Mouse (Mus musculus): ENCODE measurements around the gene Rbbp4. TPM values are rescaled to one million over a fixed set of nuclear protein-coding genes. Genes with fewer than 3 reads are reported as not detected.

Rbbp4 gene
- polyA plus RNA-seq, 1 experiment from 2014 or later = 167 TPM

DNA sequence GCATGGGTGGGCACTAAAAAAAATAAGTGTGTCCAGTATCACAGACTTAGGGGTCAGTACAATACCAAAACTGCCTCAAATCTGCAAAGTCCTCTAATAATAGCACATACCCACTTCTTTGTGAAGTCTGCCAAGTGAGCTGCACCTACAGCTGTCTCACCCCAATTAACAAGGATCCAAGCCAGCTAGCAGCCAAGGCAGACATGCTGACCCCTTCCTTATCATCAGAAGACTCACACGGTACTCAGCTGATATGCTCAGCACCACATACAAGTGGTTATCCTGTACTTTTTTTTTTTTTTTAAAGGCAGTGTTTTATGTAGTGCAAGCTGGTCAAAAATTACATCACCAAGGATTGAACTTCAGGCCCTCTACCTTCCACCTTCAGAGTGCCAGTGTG is 30.9 kb downstream of the Rbbp4 start:
- ATAC-seq (peak; percentile 35; the same call in 1 of the 2 replicates), DNase-seq (no peak)
- H3K9ac ChIP-seq (replicated peaks) = no peak overlapping the region
- no peaks in the 10 kb centered on the region for H3K9me3 ChIP-seq (ENCODE audit: low read length)
- no peaks in the 10 kb centered on the region for H3K27me3 ChIP-seq (ENCODE audit: insufficient read depth, low read length)
- no peak overlapping the region for H3K4me3 ChIP-seq (ENCODE audit: low read depth, low read length)
- no peak for TF ChIP-seq CTCF (IDR thresholded peaks at IDR 0.05; ENCODE audit: low read depth)
- TF ChIP-seq EP300 (IDR thresholded peaks at IDR 0.05; ENCODE audit: low read depth) = no peak
- WGBS (ENCODE audit: insufficient replicate concordance) = 27% methylated on average over 1 of the region's 1 CpGs
- H3K4me2 ChIP-seq (ENCODE audit: low read depth, low read length) = no peak overlapping the region
- H3K27ac ChIP-seq (ENCODE audit: low read depth) = no peak overlapping the region
- H3K4me1 ChIP-seq (ENCODE audit: insufficient read depth) = no peaks in the 10 kb centered on the region
- H3K36me3 ChIP-seq (replicated peaks; ENCODE audit: insufficient read depth, low read length) = peaks cover 22% of the 10 kb centered on the region

DNA sequence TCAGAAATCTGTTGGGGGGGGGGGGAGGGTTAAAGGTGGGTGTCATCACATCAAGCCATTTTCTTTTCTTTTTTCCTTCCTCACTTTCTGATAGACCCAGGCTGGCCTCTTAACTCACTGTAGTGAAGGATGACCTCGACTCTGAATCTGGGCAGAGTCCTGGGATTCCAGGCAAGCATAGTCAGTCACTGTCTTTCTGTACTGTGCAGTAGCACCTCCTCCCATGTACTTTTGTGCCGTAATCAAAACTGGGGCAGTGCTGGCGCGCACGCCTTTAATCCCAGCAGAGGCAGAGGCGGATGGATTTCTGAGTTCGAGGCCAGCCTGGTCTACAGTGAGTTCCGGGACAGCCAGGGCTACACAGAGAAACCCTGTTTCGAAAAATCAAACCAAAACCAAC is 31.4 kb downstream of the Rbbp4 start:
- Histone ChIP-seq H3K27me3 (ENCODE audit: insufficient read depth, low read length) (no peaks in the 10 kb centered on the region), H3K9ac (replicated peaks) (no peak overlapping the region), H3K4me1 (ENCODE audit: insufficient read depth) (no peaks in the 10 kb centered on the region), H3K4me2 (ENCODE audit: low read depth, low read length) (no peak overlapping the region), H3K9me3 (ENCODE audit: low read length) (no peaks in the 10 kb centered on the region), H3K36me3 (replicated peaks; ENCODE audit: insufficient read depth, low read length) (peaks cover 20% of the 10 kb centered on the region), H3K27ac (ENCODE audit: low read depth) (no peak overlapping the region), H3K4me3 (ENCODE audit: low read depth, low read length) (no peak overlapping the region)
- TF ChIP-seq EP300 (IDR thresholded peaks at IDR 0.05; ENCODE audit: low read depth) = no peak
- no peak for TF ChIP-seq CTCF (IDR thresholded peaks at IDR 0.05; ENCODE audit: low read depth)
- ATAC-seq (no peak), DNase-seq (no peak)
- WGBS (ENCODE audit: insufficient replicate concordance) = 86% methylated on average over 9 of the region's 9 CpGs

DNA sequence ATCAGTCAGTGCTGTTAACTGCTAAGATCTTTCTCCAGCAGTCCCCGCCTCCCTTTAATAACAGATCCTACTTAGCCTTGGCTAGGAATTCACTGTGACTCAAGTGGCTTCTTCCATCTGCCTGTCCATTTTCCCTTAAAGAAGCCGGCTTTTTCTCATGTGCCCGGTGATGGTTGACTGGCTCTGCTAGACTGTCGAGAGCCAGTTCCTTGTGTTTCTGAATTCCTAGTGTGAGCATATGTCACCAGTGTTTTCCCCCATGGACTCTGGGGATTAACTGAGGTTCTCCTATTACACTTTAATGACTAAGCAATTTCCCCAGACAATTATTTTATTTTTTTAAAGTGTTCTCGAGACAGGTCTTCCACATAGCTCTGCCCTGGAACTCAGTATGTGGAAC is 31.8 kb downstream of the Rbbp4 start:
- H3K9me3 ChIP-seq (ENCODE audit: low read length) = no peaks in the 10 kb centered on the region
- H3K9ac ChIP-seq (replicated peaks) = no peak overlapping the region
- no peak overlapping the region for H3K27ac ChIP-seq (ENCODE audit: low read depth)
- TF ChIP-seq EP300 (IDR thresholded peaks at IDR 0.05; ENCODE audit: low read depth) (no peak), CTCF (IDR thresholded peaks at IDR 0.05; ENCODE audit: low read depth) (no peak)
- ATAC-seq (no peak), DNase-seq (no peak)
- H3K4me1 ChIP-seq (ENCODE audit: insufficient read depth) = no peaks in the 10 kb centered on the region
- H3K4me3 ChIP-seq (ENCODE audit: low read depth, low read length) = no peak overlapping the region
- 83% methylated on average over 5 of the region's 5 CpGs for WGBS (ENCODE audit: insufficient replicate concordance)
- peaks cover 17% of the 10 kb centered on the region for H3K36me3 ChIP-seq (replicated peaks; ENCODE audit: insufficient read depth, low read length)
- no peak overlapping the region for H3K4me2 ChIP-seq (ENCODE audit: low read depth, low read length)
- no peaks in the 10 kb centered on the region for H3K27me3 ChIP-seq (ENCODE audit: insufficient read depth, low read length)

- Histone ChIP-seq H3K27ac (ENCODE audit: low read depth) (no peak overlapping the region), H3K4me3 (ENCODE audit: low read depth, low read length) (no peak overlapping the region), H3K27me3 (ENCODE audit: insufficient read depth, low read length) (no peaks in the 10 kb centered on the region), H3K4me2 (ENCODE audit: low read depth, low read length) (no peak overlapping the region), H3K36me3 (replicated peaks; ENCODE audit: insufficient read depth, low read length) (no peaks in the 10 kb centered on the region), H3K9ac (replicated peaks) (no peak overlapping the region), H3K4me1 (ENCODE audit: insufficient read depth) (peaks cover 5% of the 10 kb centered on the region; the same call in 1 of the 2 replicates), H3K9me3 (ENCODE audit: low read length) (no peaks in the 10 kb centered on the region)
- DNase-seq = no peak
- WGBS (ENCODE audit: insufficient replicate concordance) = 72% methylated on average over 10 of the region's 10 CpGs
- TF ChIP-seq CTCF (IDR thresholded peaks at IDR 0.05; ENCODE audit: low read depth) (no peak), EP300 (IDR thresholded peaks at IDR 0.05; ENCODE audit: low read depth) (no peak)
- ATAC-seq = no peak
Measured at GRCm38 (mm10) chr4:129299121-129299520, 36.0 kb downstream of the Rbbp4 start.

DNA sequence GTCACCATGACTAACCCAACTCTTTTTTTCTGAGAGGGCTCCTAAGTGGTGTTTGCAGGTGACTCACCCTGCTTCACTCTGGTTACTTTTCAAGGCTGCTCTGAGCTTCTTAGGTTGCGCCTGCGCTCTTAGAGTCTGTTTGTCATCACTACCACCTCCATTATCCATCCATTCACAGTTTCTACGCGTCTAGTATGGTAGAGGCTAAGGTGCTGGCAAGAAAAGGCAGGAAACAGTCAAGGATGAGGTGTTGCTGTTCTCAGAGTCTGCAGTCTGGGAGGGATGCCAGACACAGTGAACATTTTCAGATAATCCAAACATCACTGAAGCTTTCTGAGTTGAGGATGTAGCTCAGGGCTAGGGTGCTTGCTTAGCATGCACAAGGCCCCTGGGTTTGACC is 37.4 kb downstream of the Rbbp4 start:
- WGBS (ENCODE audit: insufficient replicate concordance) = 80% methylated on average over 4 of the region's 4 CpGs
- Histone ChIP-seq H3K9me3 (ENCODE audit: low read length) (no peaks in the 10 kb centered on the region), H3K9ac (replicated peaks) (no peak overlapping the region), H3K4me2 (ENCODE audit: low read depth, low read length) (no peak overlapping the region), H3K4me1 (ENCODE audit: insufficient read depth) (peaks cover 5% of the 10 kb centered on the region; the same call in 1 of the 2 replicates), H3K36me3 (replicated peaks; ENCODE audit: insufficient read depth, low read length) (no peaks in the 10 kb centered on the region), H3K4me3 (ENCODE audit: low read depth, low read length) (no peak overlapping the region), H3K27me3 (ENCODE audit: insufficient read depth, low read length) (no peaks in the 10 kb centered on the region), H3K27ac (ENCODE audit: low read depth) (no peak overlapping the region)
- DNase-seq (no peak), ATAC-seq (no peak)
- TF ChIP-seq CTCF (IDR thresholded peaks at IDR 0.05; ENCODE audit: low read depth) = no peak

DNA sequence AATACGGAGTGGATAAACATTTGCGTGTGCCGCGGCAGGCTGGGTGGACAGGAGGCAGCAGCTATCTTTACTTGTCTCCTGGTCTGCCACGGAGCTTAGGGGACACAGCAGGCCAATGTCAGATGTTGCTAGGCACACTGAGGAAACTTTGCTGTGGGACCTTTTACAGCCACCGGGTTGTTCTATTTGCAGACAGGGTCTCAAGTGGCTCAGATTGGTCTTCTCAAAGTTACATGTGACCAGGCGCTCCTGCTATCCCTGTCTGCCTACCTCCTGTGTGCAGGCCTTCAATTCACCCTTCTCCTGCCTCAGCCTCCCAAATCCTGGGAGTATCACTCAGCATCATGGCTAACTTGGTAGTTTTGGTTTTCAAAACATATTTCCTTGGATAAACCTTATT is 39.1 kb downstream of the Rbbp4 start:
- no peak for TF ChIP-seq CTCF (IDR thresholded peaks at IDR 0.05; ENCODE audit: low read depth)
- TF ChIP-seq EP300 (IDR thresholded peaks at IDR 0.05; ENCODE audit: low read depth) = no peak
- H3K4me2 ChIP-seq (ENCODE audit: low read depth, low read length) = no peak overlapping the region
- no peak overlapping the region for H3K9ac ChIP-seq (replicated peaks)
- no peak for ATAC-seq
- H3K27ac ChIP-seq (ENCODE audit: low read depth) = no peak overlapping the region
- DNase-seq = no peak
- H3K4me1 ChIP-seq (ENCODE audit: insufficient read depth) = peaks cover 5% of the 10 kb centered on the region; the same call in 1 of the 2 replicates
- no peaks in the 10 kb centered on the region for H3K36me3 ChIP-seq (replicated peaks; ENCODE audit: insufficient read depth, low read length)
- H3K4me3 ChIP-seq (ENCODE audit: low read depth, low read length) = no peak overlapping the region
- no peaks in the 10 kb centered on the region for H3K9me3 ChIP-seq (ENCODE audit: low read length)
- H3K27me3 ChIP-seq (ENCODE audit: insufficient read depth, low read length) = no peaks in the 10 kb centered on the region
- WGBS (ENCODE audit: insufficient replicate concordance) = 62% methylated on average over 7 of the region's 7 CpGs

DNA sequence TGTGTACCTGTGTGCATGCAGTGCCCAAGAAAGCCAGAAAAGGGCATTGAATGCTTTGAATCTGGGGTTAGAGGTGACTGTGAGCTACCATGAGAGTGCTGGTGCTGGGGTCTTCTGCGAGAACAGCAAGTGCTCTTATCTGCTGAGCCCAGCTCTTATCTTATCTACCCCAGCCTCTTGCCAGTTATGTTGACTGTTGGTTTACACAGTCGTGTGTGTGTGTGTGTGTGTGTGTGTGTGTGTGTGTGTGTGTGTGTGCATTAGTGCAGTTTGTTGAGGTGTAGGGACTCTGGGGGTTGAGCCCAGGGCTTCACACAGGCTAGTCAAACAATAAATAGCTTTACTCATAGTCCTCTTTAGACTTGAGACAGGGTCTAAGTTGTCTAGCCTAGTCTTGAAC is 40.0 kb downstream of the Rbbp4 start:
- Histone ChIP-seq H3K9ac (replicated peaks) (no peak overlapping the region), H3K4me1 (ENCODE audit: insufficient read depth) (peaks cover 5% of the 10 kb centered on the region; the same call in 1 of the 2 replicates), H3K27ac (ENCODE audit: low read depth) (no peak overlapping the region), H3K4me3 (ENCODE audit: low read depth, low read length) (no peak overlapping the region), H3K4me2 (ENCODE audit: low read depth, low read length) (no peak overlapping the region), H3K9me3 (ENCODE audit: low read length) (no peaks in the 10 kb centered on the region), H3K36me3 (replicated peaks; ENCODE audit: insufficient read depth, low read length) (no peaks in the 10 kb centered on the region), H3K27me3 (ENCODE audit: insufficient read depth, low read length) (no peaks in the 10 kb centered on the region)
- WGBS (ENCODE audit: insufficient replicate concordance) = 23% methylated on average over 2 of the region's 2 CpGs
- DNase-seq = no peak
- TF ChIP-seq CTCF (IDR thresholded peaks at IDR 0.05; ENCODE audit: low read depth) (no peak), EP300 (IDR thresholded peaks at IDR 0.05; ENCODE audit: low read depth) (peak; percentile 81)
- ATAC-seq = peak; percentile 36

Data from liver, postnatal 0 days (tissue).